Mouse (Mus musculus): ENCODE data around the gene Fam234a. TPM values are rescaled to one million over a fixed set of nuclear protein-coding genes. Genes with fewer than 3 reads are reported as not detected.

Gene Fam234a
- polyA plus RNA-seq, 1 experiment from 2014 or later: 29.1 TPM

DNA sequence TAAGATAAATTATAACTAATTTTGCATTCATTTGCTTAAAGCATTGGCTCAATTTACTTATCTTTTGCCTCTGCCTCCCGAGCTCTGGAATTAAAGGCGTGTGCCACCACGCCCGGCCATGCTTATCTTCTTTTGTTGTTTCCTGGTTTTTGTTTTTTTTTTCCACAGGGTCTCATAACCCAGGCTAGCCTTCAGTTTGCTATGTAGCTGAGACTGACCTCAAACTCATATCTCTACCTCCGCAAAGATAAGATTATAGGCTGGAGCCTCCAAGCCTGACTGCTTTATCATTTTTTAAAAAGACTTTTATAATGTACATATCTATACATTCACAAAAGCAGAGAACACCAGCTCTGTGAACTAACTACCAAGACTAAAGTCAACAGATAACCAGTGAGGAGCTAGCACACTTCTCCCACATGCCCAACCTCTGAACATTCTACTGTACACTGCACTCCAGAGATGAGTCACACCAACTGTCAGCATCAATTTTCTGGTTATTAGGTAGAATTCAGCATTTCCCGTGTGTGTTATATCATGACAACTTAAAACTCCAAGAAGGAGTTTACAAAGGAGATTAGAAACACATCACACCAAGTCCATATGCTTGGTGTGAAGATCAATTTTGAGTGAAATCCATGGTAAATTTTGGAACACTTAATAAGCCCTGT, 3.8 kb downstream of the Fam234a start:
- H3K4me3 ChIP-seq (replicated peaks; ENCODE audit: low read depth, low read length): no peak overlapping the region
- H3K9me3 ChIP-seq (ENCODE audit: control insufficient read depth, low read length): no peaks in the 10 kb centered on the region
- H3K27me3 ChIP-seq (ENCODE audit: control insufficient read depth, insufficient read depth, low read length): no peaks in the 10 kb centered on the region
- no peak overlapping the region for H3K27ac ChIP-seq (replicated peaks; ENCODE audit: low read depth, low read length)
- H3K36me3 ChIP-seq (ENCODE audit: control insufficient read depth, insufficient read depth, low read length): no peaks in the 10 kb centered on the region
- WGBS: 81% methylated on average over 6 of the region's 6 CpGs
- ATAC-seq (ENCODE audit: low FRiP score, low TSS enrichment) (no peak), DNase-seq (no peak)
- peaks cover 11% of the 10 kb centered on the region; the same call in 1 of the 2 replicates for H3K4me1 ChIP-seq (ENCODE audit: control insufficient read depth, insufficient read depth, low read length)
- H3K4me2 ChIP-seq (ENCODE audit: low read length): no peak overlapping the region
- H3K9ac ChIP-seq (replicated peaks; ENCODE audit: low read length): no peak overlapping the region

DNA sequence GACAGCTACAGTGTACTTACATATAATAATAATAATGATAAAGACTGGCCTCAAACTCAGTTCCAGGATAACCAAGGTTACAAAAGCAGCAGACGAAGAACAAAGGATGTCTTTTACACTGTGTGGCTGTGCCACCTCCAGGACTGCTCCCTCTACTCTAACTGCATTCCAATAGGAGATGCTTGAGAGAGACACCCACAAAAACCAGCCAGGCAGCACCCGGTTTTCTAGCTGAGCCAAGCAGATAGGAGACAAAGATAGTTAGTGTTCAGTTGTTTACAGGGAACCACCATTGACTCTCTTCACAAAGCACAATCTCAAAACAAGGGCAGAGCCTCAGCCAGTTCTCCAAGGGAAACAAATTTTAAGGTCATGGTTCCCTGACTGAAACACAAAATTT, 4.5 kb downstream of the Fam234a start:
- WGBS: 84% methylated on average over 2 of the region's 2 CpGs
- DNase-seq (no peak), ATAC-seq (ENCODE audit: low FRiP score, low TSS enrichment) (no peak)
- Histone ChIP-seq H3K9me3 (ENCODE audit: control insufficient read depth, low read length) (no peaks in the 10 kb centered on the region), H3K36me3 (ENCODE audit: control insufficient read depth, insufficient read depth, low read length) (no peaks in the 10 kb centered on the region), H3K4me1 (ENCODE audit: control insufficient read depth, insufficient read depth, low read length) (peaks cover 11% of the 10 kb centered on the region; the same call in 1 of the 2 replicates), H3K9ac (replicated peaks; ENCODE audit: low read length) (no peak overlapping the region), H3K4me2 (ENCODE audit: low read length) (no peak overlapping the region), H3K27me3 (ENCODE audit: control insufficient read depth, insufficient read depth, low read length) (no peaks in the 10 kb centered on the region), H3K27ac (replicated peaks; ENCODE audit: low read depth, low read length) (no peak overlapping the region), H3K4me3 (replicated peaks; ENCODE audit: low read depth, low read length) (no peak overlapping the region)

DNA sequence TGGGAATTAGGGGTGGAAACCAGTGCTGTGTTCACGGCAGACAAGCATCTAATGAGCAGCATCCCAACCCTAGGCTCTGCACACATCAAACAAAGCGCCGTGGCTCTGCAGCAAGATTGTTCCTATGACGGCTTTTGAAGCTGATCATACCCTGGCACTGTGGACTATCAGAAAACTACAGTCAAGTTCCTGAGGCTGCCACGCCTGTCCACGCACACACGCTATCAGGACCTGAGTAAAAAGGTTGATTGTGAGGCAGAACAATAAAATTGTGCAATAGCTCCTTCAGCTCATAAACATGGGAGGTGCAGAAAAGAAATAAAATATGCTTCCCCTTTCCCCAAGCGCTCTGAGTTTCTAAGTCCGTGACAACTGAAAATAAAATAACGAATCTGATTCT, 6.4 kb downstream of the Fam234a start:
- WGBS: 87% methylated on average over 10 of the region's 10 CpGs

DNA sequence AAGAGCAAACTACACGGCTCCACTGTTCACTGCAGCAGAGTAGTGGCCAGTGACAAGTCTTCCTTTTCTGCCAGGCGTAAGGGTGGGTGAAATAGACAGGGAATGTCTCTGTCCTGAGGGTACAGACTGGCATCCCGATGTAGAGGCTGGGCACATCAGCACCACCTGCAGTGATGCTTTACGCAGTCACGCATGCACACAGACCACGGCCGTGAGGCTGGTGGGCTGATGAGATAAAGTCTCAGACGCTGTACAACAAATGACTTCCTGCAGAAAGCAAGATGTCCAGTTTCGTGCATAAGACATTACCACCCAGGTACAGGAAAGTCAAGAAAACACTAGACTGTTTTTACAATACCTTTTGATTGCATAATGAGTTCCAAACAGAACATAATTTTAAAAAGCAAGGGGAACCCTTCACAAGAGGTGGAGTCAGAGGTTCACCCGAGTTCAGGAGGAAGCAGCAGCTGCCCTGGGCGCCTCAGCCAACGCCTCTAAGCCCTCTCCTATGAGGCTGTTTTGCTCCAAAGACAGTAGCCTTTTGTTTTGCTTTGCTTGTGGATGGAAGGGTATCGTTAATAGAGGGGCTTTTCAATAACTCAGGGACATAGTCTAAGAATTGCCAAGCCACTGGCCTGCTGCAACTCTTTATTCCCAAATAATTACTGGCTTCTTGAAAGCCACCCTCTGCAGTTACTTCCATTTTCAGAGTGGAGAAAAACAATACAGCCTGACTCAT, 8.8 kb downstream of the Fam234a start:
- Histone ChIP-seq H3K9me3 (ENCODE audit: control insufficient read depth, low read length) (no peaks in the 10 kb centered on the region), H3K4me2 (ENCODE audit: low read length) (no peak overlapping the region), H3K36me3 (ENCODE audit: control insufficient read depth, insufficient read depth, low read length) (no peaks in the 10 kb centered on the region), H3K4me3 (replicated peaks; ENCODE audit: low read depth, low read length) (no peak overlapping the region), H3K9ac (replicated peaks; ENCODE audit: low read length) (no peak overlapping the region; the same call in 1 of the 2 replicates), H3K4me1 (ENCODE audit: control insufficient read depth, insufficient read depth, low read length) (no peaks in the 10 kb centered on the region), H3K27me3 (ENCODE audit: control insufficient read depth, insufficient read depth, low read length) (no peaks in the 10 kb centered on the region), H3K27ac (replicated peaks; ENCODE audit: low read depth, low read length) (0 out of 2 replicates have a peak overlapping the region, but pooled peaks have one; percentile 8)
- no peak for DNase-seq
- WGBS: 67% methylated on average over 13 of the region's 13 CpGs
- ATAC-seq (ENCODE audit: low FRiP score, low TSS enrichment): no peak

More for the DNA sequence above, 6.4 kb downstream of the Fam234a start:
- Histone ChIP-seq H3K9ac (replicated peaks; ENCODE audit: low read length) (no peak overlapping the region), H3K4me2 (ENCODE audit: low read length) (no peak overlapping the region), H3K4me1 (ENCODE audit: control insufficient read depth, insufficient read depth, low read length) (0 out of 2 replicates have a peak, but pooled peaks cover 2% of the 10 kb centered on the region), H3K4me3 (replicated peaks; ENCODE audit: low read depth, low read length) (no peak overlapping the region), H3K9me3 (ENCODE audit: control insufficient read depth, low read length) (no peaks in the 10 kb centered on the region), H3K27ac (replicated peaks; ENCODE audit: low read depth, low read length) (no peak overlapping the region), H3K27me3 (ENCODE audit: control insufficient read depth, insufficient read depth, low read length) (no peaks in the 10 kb centered on the region), H3K36me3 (ENCODE audit: control insufficient read depth, insufficient read depth, low read length) (no peaks in the 10 kb centered on the region)
- DNase-seq: no peak
- no peak for ATAC-seq (ENCODE audit: low FRiP score, low TSS enrichment)

DNA sequence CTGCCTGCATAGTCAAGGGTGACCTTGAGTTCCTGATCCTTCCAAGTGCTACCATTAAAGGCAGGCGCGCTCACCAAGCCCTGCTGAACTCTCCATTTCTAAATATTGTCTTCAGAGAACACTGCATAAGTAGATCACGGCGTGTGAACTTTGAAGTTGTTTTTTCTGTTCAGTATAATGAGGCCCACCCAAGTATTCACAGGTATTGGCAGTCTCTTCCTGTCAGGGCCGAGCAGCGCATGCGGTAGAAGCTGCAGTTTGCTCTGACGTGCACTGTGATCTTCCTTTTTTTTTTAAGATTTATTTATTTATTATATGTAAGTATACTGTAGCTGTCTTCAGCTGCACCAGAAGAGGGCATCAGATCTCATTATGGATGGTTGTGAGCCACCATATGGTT, 9.7 kb downstream of the Fam234a start:
- Histone ChIP-seq H3K36me3 (ENCODE audit: control insufficient read depth, insufficient read depth, low read length) (no peaks in the 10 kb centered on the region), H3K27ac (replicated peaks; ENCODE audit: low read depth, low read length) (no peak overlapping the region), H3K4me3 (replicated peaks; ENCODE audit: low read depth, low read length) (no peak overlapping the region), H3K9ac (replicated peaks; ENCODE audit: low read length) (no peak overlapping the region), H3K9me3 (ENCODE audit: control insufficient read depth, low read length) (no peaks in the 10 kb centered on the region), H3K4me1 (ENCODE audit: control insufficient read depth, insufficient read depth, low read length) (no peaks in the 10 kb centered on the region), H3K27me3 (ENCODE audit: control insufficient read depth, insufficient read depth, low read length) (no peaks in the 10 kb centered on the region), H3K4me2 (ENCODE audit: low read length) (no peak overlapping the region)
- DNase-seq: no peak
- ATAC-seq (ENCODE audit: low FRiP score, low TSS enrichment): no peak
- 88% methylated on average over 8 of the region's 8 CpGs for whole genome bisulfite sequencing

DNA sequence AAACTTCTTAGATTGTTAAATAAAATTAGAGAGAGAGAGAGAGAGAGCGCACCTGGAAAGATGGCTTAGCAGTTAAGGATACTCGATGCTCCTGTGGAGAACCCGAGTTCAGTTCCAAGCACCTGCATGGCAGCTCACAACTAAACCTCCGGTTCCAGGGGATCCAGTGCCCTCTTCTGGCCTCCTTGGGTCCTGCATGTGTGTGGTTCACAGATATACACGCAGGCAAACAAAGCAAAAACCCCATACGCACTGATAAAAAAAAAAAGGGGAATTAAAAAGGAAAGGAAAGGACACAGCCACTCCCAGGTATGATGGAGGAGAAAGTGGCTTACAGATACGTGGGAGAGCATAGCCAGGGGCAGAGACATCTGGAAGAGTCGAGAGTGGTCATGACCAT, 11.2 kb downstream of the Fam234a start:
- no peaks in the 10 kb centered on the region for H3K27me3 ChIP-seq (ENCODE audit: control insufficient read depth, insufficient read depth, low read length)
- H3K27ac ChIP-seq (replicated peaks; ENCODE audit: low read depth, low read length): no peak overlapping the region
- ATAC-seq (ENCODE audit: low FRiP score, low TSS enrichment) (no peak), DNase-seq (no peak)
- WGBS: 76% methylated on average over 8 of the region's 8 CpGs
- H3K4me2 ChIP-seq (ENCODE audit: low read length): no peak overlapping the region
- no peaks in the 10 kb centered on the region for H3K36me3 ChIP-seq (ENCODE audit: control insufficient read depth, insufficient read depth, low read length)
- H3K9ac ChIP-seq (replicated peaks; ENCODE audit: low read length): no peak overlapping the region
- no peaks in the 10 kb centered on the region for H3K9me3 ChIP-seq (ENCODE audit: control insufficient read depth, low read length)
- no peak overlapping the region for H3K4me3 ChIP-seq (replicated peaks; ENCODE audit: low read depth, low read length)
- H3K4me1 ChIP-seq (ENCODE audit: control insufficient read depth, insufficient read depth, low read length): no peaks in the 10 kb centered on the region

DNA sequence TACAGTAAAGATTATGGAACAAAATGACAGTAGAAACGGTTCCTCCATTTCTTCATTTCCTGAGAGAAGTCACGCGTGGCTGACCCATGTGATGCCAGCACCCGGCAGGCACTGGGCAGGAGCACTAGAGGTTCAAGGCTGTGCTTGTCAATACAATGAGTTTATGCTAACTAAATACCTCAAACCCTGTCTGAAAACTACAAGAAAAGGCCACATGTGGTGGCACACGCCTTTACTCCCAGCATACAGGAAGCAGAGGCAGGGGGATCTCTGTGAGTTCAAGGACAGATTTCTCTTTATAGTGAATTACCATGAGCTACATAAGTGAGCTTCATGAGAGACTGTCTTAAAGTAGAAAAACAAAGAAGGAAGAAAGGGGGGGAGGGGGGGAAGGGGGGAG, 12.9 kb downstream of the Fam234a start:
- no peaks in the 10 kb centered on the region for H3K36me3 ChIP-seq (ENCODE audit: control insufficient read depth, insufficient read depth, low read length)
- H3K4me2 ChIP-seq (ENCODE audit: low read length): no peak overlapping the region
- H3K9me3 ChIP-seq (ENCODE audit: control insufficient read depth, low read length): no peaks in the 10 kb centered on the region
- no peak overlapping the region for H3K27ac ChIP-seq (replicated peaks; ENCODE audit: low read depth, low read length)
- ATAC-seq (ENCODE audit: low FRiP score, low TSS enrichment) (no peak), DNase-seq (no peak)
- H3K27me3 ChIP-seq (ENCODE audit: control insufficient read depth, insufficient read depth, low read length): no peaks in the 10 kb centered on the region
- WGBS: 89% methylated on average over 5 of the region's 5 CpGs
- H3K4me1 ChIP-seq (ENCODE audit: control insufficient read depth, insufficient read depth, low read length): no peaks in the 10 kb centered on the region
- no peak overlapping the region for H3K4me3 ChIP-seq (replicated peaks; ENCODE audit: low read depth, low read length)
- no peak overlapping the region for H3K9ac ChIP-seq (replicated peaks; ENCODE audit: low read length)

DNA sequence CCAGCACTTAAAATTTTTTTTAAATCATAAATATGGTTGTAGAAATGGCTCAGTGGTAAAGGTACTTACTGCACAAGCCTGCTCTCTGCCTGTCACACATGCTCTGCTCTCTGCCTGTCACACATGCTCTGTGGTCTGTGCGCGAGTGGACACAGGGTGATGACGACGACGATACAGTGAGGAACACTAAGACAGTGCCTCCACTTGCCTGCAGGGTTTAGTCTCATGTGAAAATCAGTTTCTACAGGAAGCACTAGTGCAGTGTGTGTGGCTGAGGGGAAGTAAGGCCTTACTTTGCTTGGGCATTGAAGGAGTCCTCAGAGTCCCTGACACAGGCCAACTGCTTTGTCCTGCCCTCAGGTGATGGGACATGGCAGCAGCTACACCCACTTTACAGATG, 14.3 kb downstream of the Fam234a start:
- H3K4me1 ChIP-seq (ENCODE audit: control insufficient read depth, insufficient read depth, low read length): no peaks in the 10 kb centered on the region
- H3K4me3 ChIP-seq (replicated peaks; ENCODE audit: low read depth, low read length): no peak overlapping the region
- no peaks in the 10 kb centered on the region for H3K27me3 ChIP-seq (ENCODE audit: control insufficient read depth, insufficient read depth, low read length)
- 94% methylated on average over 5 of the region's 5 CpGs for WGBS
- H3K36me3 ChIP-seq (ENCODE audit: control insufficient read depth, insufficient read depth, low read length): no peaks in the 10 kb centered on the region; the same call in 1 of the 2 replicates
- no peak for DNase-seq
- H3K27ac ChIP-seq (replicated peaks; ENCODE audit: low read depth, low read length): no peak overlapping the region
- ATAC-seq (ENCODE audit: low FRiP score, low TSS enrichment): no peak
- no peak overlapping the region for H3K9ac ChIP-seq (replicated peaks; ENCODE audit: low read length)
- H3K9me3 ChIP-seq (ENCODE audit: control insufficient read depth, low read length): no peaks in the 10 kb centered on the region
- no peak overlapping the region for H3K4me2 ChIP-seq (ENCODE audit: low read length)

DNA sequence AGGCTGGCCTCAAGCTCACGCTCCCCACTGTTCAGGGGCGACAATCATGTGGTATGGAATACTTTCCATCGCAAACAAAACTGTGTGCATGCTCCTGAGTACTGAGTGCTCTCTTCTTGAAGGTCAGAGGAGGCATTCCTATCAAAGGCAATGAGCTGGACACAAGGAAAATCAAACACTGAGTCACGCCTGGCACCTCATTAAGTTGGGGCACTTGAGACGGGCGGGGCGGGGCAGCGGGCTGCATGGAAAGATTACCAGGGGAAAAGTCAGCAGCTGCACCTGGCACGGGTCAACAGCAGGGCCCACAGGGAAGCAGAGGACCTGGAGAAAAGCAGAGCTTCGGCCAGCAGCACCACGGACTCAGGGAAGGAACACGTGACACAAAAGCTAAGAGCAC, 18.9 kb downstream of the Fam234a start:
- H3K9me3 ChIP-seq (ENCODE audit: control insufficient read depth, low read length): no peaks in the 10 kb centered on the region
- H3K9ac ChIP-seq (replicated peaks; ENCODE audit: low read length): no peak overlapping the region
- no peak overlapping the region for H3K4me3 ChIP-seq (replicated peaks; ENCODE audit: low read depth, low read length)
- peaks cover 2% of the 10 kb centered on the region; the same call in 1 of the 2 replicates for H3K36me3 ChIP-seq (ENCODE audit: control insufficient read depth, insufficient read depth, low read length)
- no peak for DNase-seq
- ATAC-seq (ENCODE audit: low FRiP score, low TSS enrichment): no peak
- 90% methylated on average over 12 of the region's 12 CpGs for WGBS
- no peaks in the 10 kb centered on the region for H3K27me3 ChIP-seq (ENCODE audit: control insufficient read depth, insufficient read depth, low read length)
- no peaks in the 10 kb centered on the region for H3K4me1 ChIP-seq (ENCODE audit: control insufficient read depth, insufficient read depth, low read length)
- H3K4me2 ChIP-seq (ENCODE audit: low read length): no peak overlapping the region
- H3K27ac ChIP-seq (replicated peaks; ENCODE audit: low read depth, low read length): no peak overlapping the region

Measured in midbrain, embryonic 14.5 days (tissue).